Mouse (Mus musculus): ENCODE measurements around the gene Zfp541. TPM values are rescaled to one million over a fixed set of nuclear protein-coding genes. Genes with fewer than 3 reads are reported as not detected.

Gene Zfp541
- polyA plus RNA-seq, 1 experiment from 2014 or later: not detected

GRCm38 (mm10) chr7:16134951-16135392 is 73.4 kb downstream of the Zfp541 start:
- peak; percentile 59 for ATAC-seq (ENCODE audit: low FRiP score, low read depth)
- Histone ChIP-seq H3K4me3 (no peak overlapping the region), H3K27ac (replicated peaks) (peak overlapping the region; percentile 69), H3K36me3 (peaks cover 8% of the 10 kb centered on the region; the same call in 1 of the 2 replicates), H3K27me3 (no peaks in the 10 kb centered on the region), H3K4me1 (peaks cover 53% of the 10 kb centered on the region), H3K4me2 (replicated peaks) (0 out of 2 replicates have a peak overlapping the region, but pooled peaks have one; percentile 10), H3K9me3 (no peaks in the 10 kb centered on the region), H3K9ac (replicated peaks) (no peak overlapping the region)
- 45% methylated on average over 7 of the region's 7 CpGs for WGBS

Other genes starting within 250 kb of the Zfp541 start
- gene Obox6, start 222.1 kb upstream of the Zfp541 start, polyA plus RNA-seq (2016; fragmentation: Nextera tagmentation; extraction: Ambion mirVana): not detected in 2 replicates
- gene Crx, start 181.8 kb upstream of the Zfp541 start, polyA plus RNA-seq (2016; fragmentation: Nextera tagmentation; extraction: Ambion mirVana): 0.58 and 0.94 TPM in 2 replicates
- gene Crxos, start 179.2 kb upstream of the Zfp541 start, polyA plus RNA-seq (2016; fragmentation: Nextera tagmentation; extraction: Ambion mirVana): 0.51 and 0.73 TPM in 2 replicates
- gene Selenow, start 139.4 kb upstream of the Zfp541 start, polyA plus RNA-seq (2016; fragmentation: Nextera tagmentation; extraction: Ambion mirVana): 1,059 and 1,095 TPM in 2 replicates
- 162 and 183 TPM in 2 replicates for gene Nop53, start 115.7 kb upstream of the Zfp541 start, polyA plus RNA-seq (2016; fragmentation: Nextera tagmentation; extraction: Ambion mirVana)
- 7.0 and 8.5 TPM in 2 replicates for gene Ehd2, start 94.2 kb upstream of the Zfp541 start, polyA plus RNA-seq (2016; fragmentation: Nextera tagmentation; extraction: Ambion mirVana)
- 10.0 and 10.3 TPM in 2 replicates for gene Bicra, start 13.9 kb upstream of the Zfp541 start, polyA plus RNA-seq (2016; fragmentation: Nextera tagmentation; extraction: Ambion mirVana)
- gene Napa, start 36.6 kb downstream of the Zfp541 start, polyA plus RNA-seq (2016; fragmentation: Nextera tagmentation; extraction: Ambion mirVana): 167 and 196 TPM in 2 replicates
- gene Kptn, start 58.1 kb downstream of the Zfp541 start, polyA plus RNA-seq (2016; fragmentation: Nextera tagmentation; extraction: Ambion mirVana): 31.5 and 32.3 TPM in 2 replicates
- 0.48 and 0.55 TPM in 2 replicates for gene Slc8a2, start 68.0 kb downstream of the Zfp541 start, polyA plus RNA-seq (2016; fragmentation: Nextera tagmentation; extraction: Ambion mirVana)
- 123 and 128 TPM in 2 replicates for gene Meis3, start 113.3 kb downstream of the Zfp541 start, polyA plus RNA-seq (2016; fragmentation: Nextera tagmentation; extraction: Ambion mirVana)
- gene Dhx34, start 160.2 kb downstream of the Zfp541 start, polyA plus RNA-seq (2016; fragmentation: Nextera tagmentation; extraction: Ambion mirVana): 18.9 and 19.0 TPM in 2 replicates
- 0.11 TPM in 1 of 2 replicates, not detected in the other for gene C5ar2, start 182.3 kb downstream of the Zfp541 start, polyA plus RNA-seq (2016; fragmentation: Nextera tagmentation; extraction: Ambion mirVana)
- gene C5ar1, start 197.7 kb downstream of the Zfp541 start, polyA plus RNA-seq (2016; fragmentation: Nextera tagmentation; extraction: Ambion mirVana): 1.3 and 1.5 TPM in 2 replicates
- 20.5 and 20.6 TPM in 2 replicates for gene Inafm1, start 211.8 kb downstream of the Zfp541 start, polyA plus RNA-seq (2016; fragmentation: Nextera tagmentation; extraction: Ambion mirVana)
- 43.2 and 48.8 TPM in 2 replicates for gene Ccdc9, start 225.0 kb downstream of the Zfp541 start, polyA plus RNA-seq (2016; fragmentation: Nextera tagmentation; extraction: Ambion mirVana)
- gene Bbc3, start 246.6 kb downstream of the Zfp541 start, polyA plus RNA-seq (2016; fragmentation: Nextera tagmentation; extraction: Ambion mirVana): 17.3 and 18.9 TPM in 2 replicates

Measured in midbrain, embryonic 12.5 days (tissue).